Mouse (Mus musculus) MEL (cell line): ENCODE measurements around the gene Otud7b. TPM values are rescaled to one million over a fixed set of nuclear protein-coding genes. Genes with fewer than 3 reads are reported as not detected.
A peak's percentile ranks its signal among the peaks of the same experiment; 100 is the strongest.

Experiments
- DNase-seq: peaks from one replicate; pipeline ENCODE4 v3.0.0; 2011; ENCODE audit warnings: low read depth, low spot score
- H3K27ac ChIP-seq: 2 replicates; pipeline ENCODE4 v1.5.1; 2012; ENCODE audit warnings: low read depth, mild to moderate bottlenecking, control low read depth, low read length, moderate library complexity; ENCODE audit not compliant: control insufficient read depth
- H3K27me3 ChIP-seq, 2 experiments: fragments of 150-350 bp in 1 of 2; sonication (generic) in 1 of 2; 2 replicates each; pipeline ENCODE4 v1.6.1; 2012; ENCODE audit warnings: low read length in 2 of 2, mild to moderate bottlenecking in 2 of 2, improper control_type of control experiment in 1 of 2, moderate library complexity in 1 of 2; ENCODE audit not compliant: insufficient read depth in 2 of 2, control insufficient read depth in 1 of 2
- H3K36me3 ChIP-seq, 2 experiments: 2 replicates each; pipeline ENCODE4 v1.6.1; 2012 to 2014; ENCODE audit warnings: low read length in 2 of 2, improper control_type of control experiment in 1 of 2, inconsistent platforms in 1 of 2, mild to moderate bottlenecking in 1 of 2; ENCODE audit not compliant: insufficient read depth in 2 of 2, control insufficient read depth in 1 of 2
- H3K4me1 ChIP-seq, 2 experiments: fragments of 150-350 bp in 1 of 2; sonication (generic) in 1 of 2; 2 replicates each; pipeline ENCODE4 v1.6.1; 2012; ENCODE audit warnings: low read length in 2 of 2, improper control_type of control experiment in 1 of 2, mild to moderate bottlenecking in 1 of 2; ENCODE audit not compliant: insufficient read depth in 2 of 2, control insufficient read depth in 1 of 2
- H3K4me3 ChIP-seq, 2 experiments: fragments of 150-350 bp in 1 of 2; sonication (generic) in 1 of 2; 2 replicates each; pipeline ENCODE4 v1.5.1; 2012; ENCODE audit warnings: low read depth in 2 of 2, low read length in 2 of 2, mild to moderate bottlenecking in 2 of 2, moderate library complexity in 2 of 2, control low read depth in 1 of 2, improper control_type of control experiment in 1 of 2; ENCODE audit not compliant: control insufficient read depth in 1 of 2, insufficient read depth in 1 of 2
- H3K79me2 ChIP-seq: 2 replicates; pipeline ENCODE4 v1.6.1; 2012; ENCODE audit warnings: mild to moderate bottlenecking, low read length, moderate library complexity; ENCODE audit not compliant: control insufficient read depth, poor library complexity, insufficient read depth
- H3K9ac ChIP-seq: 2 replicates; pipeline ENCODE4 v1.6.1; 2012; ENCODE audit warnings: low read depth, mild to moderate bottlenecking, control low read depth, low read length, moderate library complexity; ENCODE audit not compliant: control insufficient read depth, poor library complexity, severe bottlenecking
- H3K9me3 ChIP-seq: fragments of 150-350 bp; sonication (generic); replicated peaks from 2 replicates; pipeline ENCODE4 v1.6.1; 2012; ENCODE audit warnings: mild to moderate bottlenecking, low read length, improper control_type of control experiment, moderate library complexity; ENCODE audit not compliant: insufficient read depth
- BHLHE40 ChIP-seq: IDR thresholded peaks from 2 replicates; pipeline ENCODE4 v1.6.1; 2012; ENCODE audit warnings: low read depth, mild to moderate bottlenecking, inconsistent platforms, low read length, improper control_type of control experiment, borderline replicate concordance
- CHD1 ChIP-seq: IDR thresholded peaks from 2 replicates; pipeline ENCODE4 v1.6.1; 2012; ENCODE audit warnings: low read depth, mild to moderate bottlenecking, inconsistent platforms, low read length, improper control_type of control experiment
- CHD2 ChIP-seq: IDR thresholded peaks from 2 replicates; pipeline ENCODE4 v1.6.1; 2011; ENCODE audit warnings: low read length, improper control_type of control experiment
- ELF1 ChIP-seq: IDR thresholded peaks from 2 replicates; pipeline ENCODE4 v1.6.1; 2014; ENCODE audit warnings: low read depth, mild to moderate bottlenecking, inconsistent platforms, low read length, improper control_type of control experiment, moderate library complexity
- EP300 ChIP-seq, 2 experiments: IDR thresholded peaks; 2 replicates each; pipeline ENCODE4 v1.6.1; 2011; ENCODE audit warnings: improper control_type of control experiment in 2 of 2, low read length in 2 of 2, low read depth in 1 of 2, mild to moderate bottlenecking in 1 of 2
- ETS1 ChIP-seq: IDR thresholded peaks from 2 replicates; pipeline ENCODE4 v1.6.1; 2012; ENCODE audit warnings: low read depth, mild to moderate bottlenecking, inconsistent platforms, low read length, improper control_type of control experiment, moderate library complexity
- GABPA ChIP-seq: IDR thresholded peaks from 2 replicates; pipeline ENCODE4 v1.6.1; 2012; ENCODE audit warnings: low read depth, mild to moderate bottlenecking, inconsistent platforms, low read length, improper control_type of control experiment, moderate library complexity
- GATA1 ChIP-seq: IDR thresholded peaks from 2 replicates; pipeline ENCODE4 v1.6.1; 2011; ENCODE audit warnings: low read depth, low read length, improper control_type of control experiment
- HCFC1 ChIP-seq: IDR thresholded peaks from 2 replicates; pipeline ENCODE4 v1.6.1; 2012; ENCODE audit warnings: low read depth, mild to moderate bottlenecking, inconsistent platforms, low read length, improper control_type of control experiment, moderate library complexity
- JUND ChIP-seq: IDR thresholded peaks from 2 replicates; pipeline ENCODE4 v1.6.1; 2011; ENCODE audit warnings: low read depth, mild to moderate bottlenecking, improper control_type of control experiment, low read length
- KAT2A ChIP-seq: conservative IDR thresholded peaks from 2 replicates; pipeline ENCODE4 v1.6.1; 2012; ENCODE audit warnings: low read depth, low read length, improper control_type of control experiment, inconsistent platforms
- MAFK ChIP-seq: IDR thresholded peaks from 2 replicates; pipeline ENCODE4 v1.6.1; 2011; ENCODE audit warnings: low read depth, mild to moderate bottlenecking, low read length, improper control_type of control experiment, borderline replicate concordance
- MAX ChIP-seq: IDR thresholded peaks from 2 replicates; pipeline ENCODE4 v1.6.1; 2011; ENCODE audit warnings: low read length, improper control_type of control experiment
- MAZ ChIP-seq: IDR thresholded peaks from 2 replicates; pipeline ENCODE4 v1.6.1; 2012; ENCODE audit warnings: low read depth, mild to moderate bottlenecking, inconsistent platforms, low read length, improper control_type of control experiment
- MEF2A ChIP-seq: IDR thresholded peaks from 2 replicates; pipeline ENCODE4 v1.6.1; 2014; ENCODE audit warnings: low read depth, mild to moderate bottlenecking, inconsistent platforms, low read length, improper control_type of control experiment; ENCODE audit not compliant: poor library complexity, insufficient replicate concordance, severe bottlenecking; ENCODE audit errors: extremely low read depth
- MXI1 ChIP-seq: IDR thresholded peaks from 2 replicates; pipeline ENCODE4 v1.6.1; 2011; ENCODE audit warnings: mild to moderate bottlenecking, low read depth, low read length, improper control_type of control experiment
- MYB ChIP-seq: IDR thresholded peaks from 2 replicates; pipeline ENCODE4 v1.6.1; 2011; ENCODE audit warnings: mild to moderate bottlenecking, low read depth, low read length, improper control_type of control experiment
- MYC ChIP-seq: IDR thresholded peaks from 2 replicates; pipeline ENCODE4 v1.6.1; 2011; ENCODE audit warnings: low read depth, mild to moderate bottlenecking, low read length, improper control_type of control experiment, moderate library complexity
- NELFE ChIP-seq: IDR thresholded peaks from 2 replicates; pipeline ENCODE4 v1.6.1; 2011; ENCODE audit warnings: low read depth, low read length, improper control_type of control experiment
- NRF1 ChIP-seq: IDR thresholded peaks from 2 replicates; pipeline ENCODE4 v1.6.1; 2014; ENCODE audit warnings: low read depth, mild to moderate bottlenecking, inconsistent platforms, low read length, improper control_type of control experiment, moderate library complexity; ENCODE audit not compliant: poor library complexity, insufficient read depth, severe bottlenecking
- POLR2A ChIP-seq, 2 experiments: IDR thresholded peaks; 2 replicates each; pipeline ENCODE4 v1.6.1; 2011 to 2012; ENCODE audit warnings: low read length in 2 of 2, mild to moderate bottlenecking in 2 of 2, control low read depth in 1 of 2, improper control_type of control experiment in 1 of 2, low read depth in 1 of 2, moderate library complexity in 1 of 2; ENCODE audit not compliant: control insufficient read depth in 1 of 2, insufficient read depth in 1 of 2, poor library complexity in 1 of 2
- POLR2AphosphoS2 ChIP-seq: IDR thresholded peaks from 2 replicates; pipeline ENCODE4 v1.6.1; 2011; ENCODE audit warnings: low read length, improper control_type of control experiment
- POLR2AphosphoS5 ChIP-seq: IDR thresholded peaks from 2 replicates; pipeline ENCODE4 v1.6.1; 2012; ENCODE audit warnings: low read depth, borderline replicate concordance, mild to moderate bottlenecking, inconsistent platforms, low read length, moderate library complexity, mixed read lengths
- RAD21 ChIP-seq: IDR thresholded peaks from 2 replicates; pipeline ENCODE4 v1.6.1; 2011; ENCODE audit warnings: mild to moderate bottlenecking, low read depth, low read length, improper control_type of control experiment
- RCOR1 ChIP-seq: IDR thresholded peaks from 2 replicates; pipeline ENCODE4 v1.6.1; 2012; ENCODE audit warnings: low read depth, mild to moderate bottlenecking, inconsistent platforms, low read length, improper control_type of control experiment
- SMC3 ChIP-seq: IDR thresholded peaks from 2 replicates; pipeline ENCODE4 v1.6.1; 2011; ENCODE audit warnings: low read depth, low read length, improper control_type of control experiment
- TBP ChIP-seq: IDR thresholded peaks from 2 replicates; pipeline ENCODE4 v1.8.0; 2011; ENCODE audit warnings: low read depth, low read length, improper control_type of control experiment
- TCF12 ChIP-seq: IDR thresholded peaks from 2 replicates; pipeline ENCODE4 v1.6.1; 2014; ENCODE audit warnings: low read depth, mild to moderate bottlenecking, inconsistent platforms, low read length, improper control_type of control experiment, moderate library complexity
- UBTF ChIP-seq: IDR thresholded peaks from 2 replicates; pipeline ENCODE4 v1.6.1; 2012; ENCODE audit warnings: low read depth, mild to moderate bottlenecking, inconsistent platforms, low read length, improper control_type of control experiment, moderate library complexity, borderline replicate concordance; ENCODE audit not compliant: insufficient read depth
- USF1 ChIP-seq: IDR thresholded peaks from 2 replicates; pipeline ENCODE4 v1.6.1; 2014; ENCODE audit warnings: low read depth, mild to moderate bottlenecking, inconsistent platforms, low read length, improper control_type of control experiment, moderate library complexity
- USF2 ChIP-seq, 2 experiments: IDR thresholded peaks; 2 replicates each; pipeline ENCODE4 v1.6.1; 2011 to 2012; ENCODE audit warnings: improper control_type of control experiment in 2 of 2, low read length in 2 of 2, borderline replicate concordance in 1 of 2, inconsistent platforms in 1 of 2, low read depth in 1 of 2, mild to moderate bottlenecking in 1 of 2; ENCODE audit not compliant: insufficient read depth in 1 of 2
- ZC3H11A ChIP-seq: IDR thresholded peaks from 2 replicates; pipeline ENCODE4 v1.6.1; 2012; ENCODE audit warnings: low read depth, mild to moderate bottlenecking, inconsistent platforms, low read length, improper control_type of control experiment
- ZKSCAN1 ChIP-seq: IDR thresholded peaks from 2 replicates; pipeline ENCODE4 v1.6.1; 2012; ENCODE audit warnings: low read depth, mild to moderate bottlenecking, inconsistent platforms, low read length, improper control_type of control experiment, moderate library complexity
- ZMIZ1 ChIP-seq: IDR thresholded peaks from 2 replicates; pipeline ENCODE4 v1.6.1; 2012; ENCODE audit warnings: low read depth, mild to moderate bottlenecking, inconsistent platforms, low read length, improper control_type of control experiment, moderate library complexity
- ZNF384 ChIP-seq: IDR thresholded peaks from 2 replicates; pipeline ENCODE4 v1.6.1; 2012; ENCODE audit warnings: low read depth, mild to moderate bottlenecking, inconsistent platforms, low read length, improper control_type of control experiment
- polyA plus RNA-seq, 2 experiments: library from polyadenylated mRNA; stranded (reverse) in 1 of 2; unstranded in 1 of 2; fragments of >175 nt in 1 of 2; fragments of >200 nt in 1 of 2; gene quantifications; 2 replicates each; pipeline versions ENCODE4 v1.2.1 to v1.2.4; 2012; ENCODE audit warnings: low replicate concordance in 2 of 2, low read depth in 1 of 2; ENCODE audit not compliant: insufficient read length in 2 of 2, insufficient read depth in 1 of 2, missing spikeins in 1 of 2
- total RNA-seq: library from RNA; depleted of rRNA; stranded (reverse); fragments of 300-350 nt; gene quantifications from 2 replicates; pipeline ENCODE4 v1.2.3, GENCODE M21; 2012

Otud7b gene
- total and polyA plus RNA-seq, 3 experiments = 17.9 to 25.8 (median 24.4) TPM

- H3K79me2 ChIP-seq = peaks cover 9% of the 10 kb centered on the region; the same call in 1 of the 2 replicates
- peaks cover 12 to 22% of the 10 kb centered on the region in 2 experiments for H3K4me1 ChIP-seq
- no peaks in the 10 kb centered on the region for H3K27me3 ChIP-seq
- peak overlapping the region; percentile 60 to 61 for H3K4me3 ChIP-seq
- H3K9ac ChIP-seq = peak overlapping the region; percentile 79
- H3K9me3 ChIP-seq = no peaks in the 10 kb centered on the region
- peak overlapping the region; percentile 87 for H3K27ac ChIP-seq
- peaks cover 0 to 16% of the 10 kb centered on the region in 2 experiments; a peak in 2 of 4 replicates for H3K36me3 ChIP-seq
- peak; percentile 99 for DNase-seq
- TF ChIP-seq CHD1 (peak; percentile 94), ELF1 (peak; percentile 92), RCOR1 (0 out of 2 replicates have a peak, but pooled peaks have one; percentile 60), TCF12 (peak; percentile 82), TBP (peak; percentile 97), ZKSCAN1 (no peak), ZC3H11A (no peak), ZNF384 (no peak), MYB (peak; percentile 33; the same call in 1 of the 2 replicates), KAT2A (peak; percentile 96), EP300 (IDR thresholded peaks at IDR 0.05; ENCODE audit: low read depth in 1 of 2, low read length in 2 of 2) (peak in 1 of 2 experiments; percentile 52; a peak in 2 of 4 replicates), JUND (no peak), ETS1 (peak; percentile 74; the same call in 1 of the 2 replicates), HCFC1 (peak; percentile 100), MAX (peak; percentile 90), SMC3 (peak; percentile 16; the same call in 1 of the 2 replicates), MEF2A (no peak), POLR2AphosphoS5 (peak; percentile 96; the same call in 1 of the 2 replicates), MXI1 (peak; percentile 83), ZMIZ1 (peak; percentile 96), CHD2 (peak; percentile 83), POLR2AphosphoS2 (peak; percentile 99), UBTF (no peak), USF2 (IDR thresholded peaks at IDR 0.05; ENCODE audit: borderline replicate concordance in 1 of 2, insufficient read depth in 1 of 2, low read depth in 1 of 2, low read length in 2 of 2) (no peak), GATA1 (peak; percentile 21; the same call in 1 of the 2 replicates), RAD21 (no peak), POLR2A (IDR thresholded peaks at IDR 0.05; ENCODE audit: control insufficient read depth in 1 of 2, insufficient read depth in 1 of 2, low read depth in 1 of 2, low read length in 2 of 2, poor library complexity in 1 of 2) (peak; percentile 97 to 100), USF1 (peak; percentile 52), MAFK (no peak; the same call in 1 of the 2 replicates), MYC (peak; percentile 96), NELFE (peak; percentile 100), GABPA (no peak), BHLHE40 (peak; percentile 10), NRF1 (peak; percentile 69), MAZ (0 out of 2 replicates have a peak, but pooled peaks have one; percentile 59)
Observed at GRCm38 (mm10) chr3:96197129-96197749, 92.9 kb downstream of the Otud7b start.
